Mouse (Mus musculus): ENCODE data around the gene Gm1604a.
"Not testable (repeated sequence)": the region's sequence is repeated elsewhere in the genome, so short reads cannot be mapped to it uniquely, and the experiment has no call there.

DNA sequence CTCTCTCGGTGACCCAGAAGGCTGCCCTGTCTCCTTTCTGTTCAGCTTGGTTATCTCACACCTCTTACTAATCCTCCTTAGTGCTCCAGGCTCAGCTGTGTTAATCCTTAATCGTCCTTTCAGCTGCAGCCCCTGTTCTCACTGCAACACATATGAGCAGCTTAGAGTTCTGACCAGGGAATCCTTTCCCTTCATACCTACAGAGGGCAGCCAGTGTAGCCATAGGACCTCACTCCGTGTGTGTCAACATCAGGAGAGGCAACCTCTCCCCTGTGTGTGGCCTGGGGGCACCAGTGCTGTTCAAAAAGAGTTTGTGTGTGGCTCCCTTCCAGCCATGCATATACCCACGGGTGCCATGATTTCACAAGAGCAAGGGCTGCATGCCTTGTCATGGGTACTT is 19.7 kb upstream of the Gm1604a start:
- not testable (repeated sequence) for TF ChIP-seq CTCF (IDR thresholded peaks at IDR 0.05); EP300 (IDR thresholded peaks at IDR 0.05; ENCODE audit: insufficient read depth, low read depth, low read length); POLR2A (IDR thresholded peaks at IDR 0.05; ENCODE audit: insufficient read depth, low read depth, low read length)

Data from heart, adult 2 months (tissue).